Mouse (Mus musculus) stomach, embryonic 16.5 days (tissue): ENCODE measurements at regions not wholly inside any gene's neighbourhood (a gene's known extent, or its start where the extent isn't known, plus 50 kb on each side); places are given as distances from the start of the nearest gene placed in this dataset.

Experiments used
- ATAC-seq: fragments of 200-750 bp; cut with Nextera tagmentation; 2 replicates; pipeline ENCODE4 v1.8.0; 2017; ENCODE audit warnings: moderate number of reproducible peaks, moderate TSS enrichment; ENCODE audit not compliant: insufficient read depth, low FRiP score
- H3K27ac ChIP-seq: fragments of 300-500 bp; sonication (generic); 2 replicates; pipeline ENCODE4 v1.5.1; 2014; ENCODE audit warnings: low read length
- H3K27me3 ChIP-seq: fragments of 300-500 bp; sonication (generic); 2 replicates; pipeline ENCODE4 v1.6.1; 2014; ENCODE audit warnings: low read length, control low read depth, mixed read lengths; ENCODE audit not compliant: control insufficient read depth, insufficient read depth
- H3K36me3 ChIP-seq: fragments of 300-500 bp; sonication (generic); 2 replicates; pipeline ENCODE4 v1.6.1; 2014; ENCODE audit warnings: low read length; ENCODE audit not compliant: control insufficient read depth, insufficient read depth
- H3K4me1 ChIP-seq: fragments of 300-500 bp; sonication (generic); 2 replicates; pipeline ENCODE4 v1.6.1; 2014; ENCODE audit warnings: low read length, control low read depth, mixed read lengths; ENCODE audit not compliant: control insufficient read depth, insufficient read depth
- H3K4me2 ChIP-seq: fragments of 300-500 bp; sonication (generic); 2 replicates; pipeline ENCODE4 v1.6.1; 2014; ENCODE audit warnings: low read depth, low read length, mixed read lengths
- H3K4me3 ChIP-seq: fragments of 300-500 bp; sonication (generic); replicated peaks from 2 replicates; pipeline ENCODE4 v1.5.1; 2014; ENCODE audit warnings: mild to moderate bottlenecking, low read length
- H3K9ac ChIP-seq: fragments of 300-500 bp; sonication (generic); 2 replicates; pipeline ENCODE4 v1.6.1; 2014; ENCODE audit warnings: low read length
- H3K9me3 ChIP-seq: fragments of 300-500 bp; sonication (generic); replicated peaks from 2 replicates; pipeline ENCODE4 v1.6.1; 2016; ENCODE audit warnings: low read length, control low read depth; ENCODE audit not compliant: control insufficient read depth
- WGBS: fragments of 180-500 bp; shearing (Covaris S2); extraction: QIAGEN DNeasy Blood & Tissue Kit; methylation state at CpG from one replicate; pipeline ENCODE4 v1.1.7; 2014; 5-methylcytosine and 5-hydroxymethylcytosine counted together

- ATAC-seq: no peak
- Histone ChIP-seq H3K36me3 (no peaks in the 10 kb centered on the region), H3K27ac (no peak overlapping the region), H3K4me2 (no peak overlapping the region), H3K4me3 (no peak overlapping the region), H3K9me3 (no peaks in the 10 kb centered on the region), H3K9ac (no peak overlapping the region), H3K4me1 (no peaks in the 10 kb centered on the region), H3K27me3 (no peaks in the 10 kb centered on the region)
- 23% methylated on average over 8 of the region's 8 CpGs for WGBS
Observed at GRCm38 (mm10) chr13:85639376-85640229, 350.7 kb upstream of the Rasa1 start.

GRCm38 (mm10) chr13:85629506-85630175, 340.7 kb upstream of the Rasa1 start:
- Histone ChIP-seq H3K4me2 (no peak overlapping the region), H3K36me3 (no peaks in the 10 kb centered on the region), H3K4me1 (no peaks in the 10 kb centered on the region), H3K9me3 (no peaks in the 10 kb centered on the region; the same call in 1 of the 2 replicates), H3K27me3 (no peaks in the 10 kb centered on the region), H3K27ac (no peak overlapping the region; the same call in 1 of the 2 replicates), H3K9ac (no peak overlapping the region), H3K4me3 (no peak overlapping the region)
- ATAC-seq: peak; percentile 60
- WGBS: 54% methylated on average over 4 of the region's 4 CpGs
